Mouse (Mus musculus) heart, postnatal 36 days (tissue): ENCODE results near the gene Daam2. TPM values are rescaled to one million over a fixed set of nuclear protein-coding genes. Genes with fewer than 3 reads are reported as not detected.
"Not testable (repeated sequence)": the region's sequence is repeated elsewhere in the genome, so short reads cannot be mapped to it uniquely, and the experiment has no call there.

Experiments used
- DNase-seq, 2 experiments: peaks; one replicate each; pipeline ENCODE4 v3.0.0; 2021 to 2022
- intact Hi-C: fragments of 180-260 bp; cut with DNase I; formaldehyde crosslinking; loops from one replicate; pipeline ENCODE4 v1.15.1; 2025
- total RNA-seq, 2 experiments: library from RNA; stranded (reverse); gene quantifications; 2 replicates each; pipeline ENCODE4 v1.2.3; 2021

Gene Daam2
- total RNA-seq, 2 experiments from 2014 or later, result 7.6 to 7.8 TPM

- no peak for DNase-seq
- intact Hi-C loops, result no loop called here
Measured at GRCm38 (mm10) chr17:49498169-49498568, 66.0 kb downstream of the Daam2 start.

- no peak for DNase-seq
- intact Hi-C loops, result no loop called here
Measured at GRCm38 (mm10) chr17:49493276-49493675, 70.9 kb downstream of the Daam2 start.

DNA sequence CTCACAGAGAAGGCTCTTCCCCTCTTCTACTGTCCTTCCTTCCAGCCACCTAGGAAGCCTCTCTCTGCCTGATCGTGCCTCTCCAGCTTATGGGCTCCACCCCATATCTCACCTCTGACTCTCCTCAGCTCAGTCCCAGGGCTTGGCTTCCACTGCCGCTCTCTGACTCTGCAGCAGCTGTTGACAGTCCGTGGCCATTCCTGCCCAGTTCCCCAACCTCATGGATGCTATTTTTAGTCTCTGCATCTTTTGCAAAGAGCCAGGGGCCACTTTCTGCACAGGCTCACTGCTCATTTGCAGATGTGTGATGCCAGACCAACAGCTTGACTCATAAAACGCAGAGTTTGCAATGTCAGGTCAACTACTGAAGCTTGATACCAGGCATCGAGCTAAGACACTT is 75.0 kb downstream of the Daam2 start:
- intact Hi-C loops, result no loop called here
- peak; percentile 25 to 41 for DNase-seq

DNA sequence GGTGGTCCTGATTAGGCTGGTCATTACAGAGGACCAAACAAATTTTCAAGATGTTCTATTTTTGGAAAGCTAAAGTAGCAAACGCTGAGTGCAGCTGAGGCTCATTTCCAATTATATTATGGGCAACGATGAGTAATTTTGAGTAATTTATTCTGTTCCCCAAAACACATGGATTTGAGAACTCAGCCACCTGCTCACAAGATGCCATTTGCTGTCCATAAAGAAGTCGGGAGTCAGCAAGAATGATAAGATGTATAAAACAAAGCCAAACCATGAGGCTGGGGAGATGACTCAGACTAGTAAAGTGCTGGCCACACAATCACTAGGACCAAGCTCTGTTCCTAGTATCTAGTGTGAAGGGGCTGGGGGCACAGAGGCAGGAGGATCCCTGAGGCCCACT is 79.7 kb downstream of the Daam2 start:
- no peak for DNase-seq
- intact Hi-C loops, result no loop called here

DNA sequence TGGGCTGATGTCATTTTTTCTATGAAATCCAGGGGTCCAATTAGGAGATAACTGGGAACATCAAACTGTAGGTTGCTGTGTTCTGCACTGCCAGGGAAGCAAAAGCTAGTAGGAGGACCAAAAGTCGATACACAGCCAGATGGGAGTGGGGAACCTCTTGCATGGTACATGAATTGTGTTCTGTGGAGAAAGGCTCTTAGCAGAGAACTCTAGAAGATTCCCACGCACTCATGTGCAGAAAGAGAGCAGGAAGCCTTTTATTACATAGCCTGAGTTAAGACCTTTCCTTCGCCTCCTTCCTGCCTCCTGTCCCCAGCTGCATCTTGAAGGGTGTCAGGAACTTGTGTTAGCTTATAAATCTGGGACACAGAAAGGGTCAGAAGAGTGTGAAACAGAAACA is 82.3 kb downstream of the Daam2 start:
- no peak for DNase-seq
- intact Hi-C loops, result no loop called here

- intact Hi-C loops, result no loop called here
- no peak for DNase-seq
Measured at GRCm38 (mm10) chr17:49477370-49477769, 86.8 kb downstream of the Daam2 start.

DNA sequence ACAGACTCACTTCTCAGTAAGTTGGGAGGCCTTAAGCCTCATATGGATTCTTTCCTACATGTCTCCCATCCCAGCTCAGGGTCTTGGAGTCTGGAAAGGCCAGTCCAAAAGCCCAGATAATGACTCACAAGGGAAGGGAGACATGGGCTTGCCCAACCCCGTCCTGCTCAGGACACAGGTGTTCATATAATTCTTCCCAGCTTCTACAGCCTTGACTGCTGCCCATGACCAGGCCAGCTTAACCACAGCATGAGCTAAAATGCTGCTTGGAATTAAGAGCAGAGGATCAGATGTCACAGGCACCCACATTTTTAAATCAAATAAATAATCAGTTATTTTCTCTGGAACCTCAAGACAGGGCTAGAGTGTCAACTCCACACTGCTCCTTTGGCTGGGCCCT is 89.0 kb downstream of the Daam2 start:
- intact Hi-C loops, result no loop called here
- DNase-seq, result no peak

DNA sequence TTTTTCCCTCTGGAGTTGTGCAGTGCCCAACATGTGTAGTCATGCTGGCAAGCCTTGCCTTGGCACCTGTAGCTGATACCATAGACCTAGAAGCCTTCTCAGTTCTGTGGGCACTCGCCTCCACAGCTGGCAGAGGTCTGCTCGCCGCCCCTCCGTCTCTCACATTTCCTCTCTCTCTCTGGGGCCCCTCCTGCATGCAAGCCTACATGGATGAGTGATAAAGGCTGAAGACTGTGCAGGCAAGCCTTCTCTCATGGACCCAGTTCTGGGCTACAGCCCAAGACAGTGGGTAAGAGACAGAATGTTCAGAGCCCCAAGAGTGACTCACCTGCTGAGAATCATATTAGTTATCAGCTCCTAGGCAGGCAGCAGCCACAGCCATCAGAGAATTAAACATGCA is 90.1 kb downstream of the Daam2 start:
- DNase-seq, result no peak
- intact Hi-C loops, result no loop called here

- intact Hi-C loops, result no loop called here
- peak in 1 of 2 experiments; percentile 22 for DNase-seq
Measured at GRCm38 (mm10) chr17:49472626-49473025, 91.5 kb downstream of the Daam2 start.

DNA sequence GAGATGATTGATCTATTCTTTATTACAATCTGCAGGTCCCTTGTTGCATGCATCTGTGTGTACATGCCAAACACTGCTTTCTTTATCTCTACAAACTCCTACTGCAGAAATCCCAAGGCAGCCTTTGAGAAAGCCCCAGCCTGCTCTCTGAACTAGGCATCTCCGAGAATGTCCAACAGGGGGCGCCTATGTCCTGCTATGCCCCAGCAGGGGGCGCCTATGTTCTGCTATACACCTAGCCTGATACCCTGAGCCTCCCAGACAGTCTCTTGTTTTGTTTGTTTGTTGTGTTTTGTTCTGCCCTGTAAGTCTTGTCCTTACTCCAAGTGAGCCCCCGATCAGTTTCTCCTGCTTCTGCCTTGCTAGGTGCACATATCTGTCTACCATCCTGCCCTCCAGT is 95.9 kb downstream of the Daam2 start:
- intact Hi-C loops, result loop anchor here (1.0 to 5.0 kb wide), 4 partner anchors 61 to 430 kb away; partner anchors contain the start of gene Kif6

GRCm38 (mm10) chr17:49464884-49465283 is 99.3 kb downstream of the Daam2 start:
- intact Hi-C loops, result loop anchor here (5.0 kb wide), 1 partner anchor 152 kb away; the partner anchor contains the start of gene Kif6
- DNase-seq, result no peak

More for the DNA sequence above, 95.9 kb downstream of the Daam2 start:
- peak; percentile 83 to 88 for DNase-seq

DNA sequence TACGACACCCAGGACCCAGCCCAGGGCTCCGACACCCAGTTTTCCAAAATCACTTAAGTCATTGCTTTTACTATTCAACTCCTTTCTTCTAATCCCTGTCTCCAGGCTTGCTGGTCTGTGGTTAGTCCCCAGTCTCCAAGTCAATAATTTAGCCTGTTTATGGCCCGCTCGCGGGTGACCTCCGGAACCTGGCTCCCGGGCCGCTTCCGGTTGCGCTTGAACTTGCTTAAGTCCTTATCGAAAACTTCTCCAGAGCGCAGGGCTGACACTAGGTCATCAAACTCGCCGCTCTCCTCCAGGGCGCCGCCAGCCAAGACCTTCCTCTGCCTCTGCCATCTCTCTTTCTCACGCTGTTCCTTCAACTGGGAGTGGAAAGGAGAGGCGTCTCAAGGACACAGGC is 105.8 kb downstream of the Daam2 start:
- intact Hi-C loops, result no loop called here
- no peak for DNase-seq

DNA sequence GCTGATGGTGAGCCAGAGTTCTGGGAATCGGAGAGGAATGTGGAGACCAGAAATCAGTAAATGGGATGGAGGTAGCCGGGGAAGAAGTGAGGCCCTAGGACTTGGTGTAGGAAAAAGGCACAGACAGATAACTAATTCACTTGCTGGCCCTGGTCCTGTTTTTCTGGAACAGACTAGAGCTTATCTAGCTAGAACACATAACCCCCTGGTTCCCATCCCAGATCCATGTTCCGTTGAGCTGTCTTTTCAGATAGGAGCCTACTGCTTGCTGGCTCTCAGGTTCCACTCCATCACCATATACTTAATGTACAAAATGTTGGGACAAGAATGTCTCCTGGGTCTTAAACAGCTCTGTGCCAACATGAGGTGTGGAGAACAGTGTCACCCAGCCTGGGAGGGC is 106.3 kb downstream of the Daam2 start:
- intact Hi-C loops, result no loop called here
- peak in 1 of 2 experiments; percentile 1 for DNase-seq

DNA sequence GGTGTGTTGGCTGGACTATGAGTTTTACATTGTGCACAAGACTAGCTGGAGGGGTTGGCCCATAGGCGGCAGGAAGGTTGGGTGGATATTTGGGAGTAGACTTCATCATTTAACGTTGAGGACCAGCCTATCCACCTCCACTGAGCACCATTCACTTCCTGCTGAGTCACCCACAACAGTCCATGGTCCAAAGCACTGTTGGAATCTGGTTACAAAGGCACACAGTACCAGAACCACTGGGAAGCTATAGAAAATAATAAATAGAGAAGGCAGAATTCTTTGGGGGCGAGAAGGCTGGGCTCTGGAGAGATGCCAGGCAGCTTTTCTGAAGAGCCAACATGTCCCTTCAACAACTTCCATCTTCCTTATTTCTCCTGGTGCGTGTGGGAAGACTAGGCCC is 107.8 kb downstream of the Daam2 start:
- no peak for DNase-seq
- intact Hi-C loops, result no loop called here

DNA sequence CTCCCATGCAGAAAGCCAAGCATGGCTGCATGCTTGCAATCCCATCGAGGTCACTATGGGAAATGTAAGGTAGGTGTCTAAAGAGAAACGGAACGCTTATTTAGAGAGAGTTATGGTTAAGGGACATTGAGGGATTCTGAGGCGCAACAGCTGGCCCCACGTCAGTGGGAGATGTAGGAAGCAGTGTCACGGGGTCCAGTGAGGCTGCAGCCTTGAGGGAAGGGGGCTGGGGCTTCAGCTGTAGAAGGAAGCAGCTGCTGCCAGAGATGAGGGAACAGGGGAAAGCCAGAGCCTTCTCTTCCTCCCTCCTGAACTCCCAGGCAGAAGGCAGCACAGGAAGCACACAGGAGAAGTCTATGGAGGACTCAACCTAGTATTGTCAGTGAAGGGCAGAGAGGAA is 113.2 kb downstream of the Daam2 start:
- DNase-seq, result no peak
- intact Hi-C loops, result no loop called here

DNA sequence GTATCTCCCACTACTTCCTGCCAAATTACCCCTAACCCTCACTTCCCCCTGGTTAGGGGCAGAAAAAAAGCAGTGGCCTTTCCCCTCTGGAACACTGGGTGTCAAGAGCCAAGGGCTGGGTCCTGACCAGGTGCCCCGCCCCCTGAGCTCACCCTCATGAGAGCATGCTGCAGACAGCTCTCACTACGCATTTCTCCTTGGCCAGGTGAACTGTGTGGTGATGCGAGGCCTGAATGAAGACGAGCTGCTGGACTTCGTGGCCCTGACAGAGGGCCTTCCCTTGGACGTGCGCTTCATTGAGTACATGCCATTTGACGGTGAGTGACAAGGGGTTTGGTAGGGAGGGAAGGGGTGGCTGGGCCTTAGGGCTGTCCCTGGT is 114.9 kb downstream of the Daam2 start:
- intact Hi-C loops, result loop anchor here (1.0 kb wide), 1 partner anchor 11 kb away; no protein-coding TSS in a partner anchor
- DNase-seq, result no peak

GRCm38 (mm10) chr17:49448570-49449229 is 115.4 kb downstream of the Daam2 start:
- no peak for DNase-seq
- intact Hi-C loops, result loop anchor here (1.0 kb wide), 1 partner anchor 10 kb away; no protein-coding TSS in a partner anchor

DNA sequence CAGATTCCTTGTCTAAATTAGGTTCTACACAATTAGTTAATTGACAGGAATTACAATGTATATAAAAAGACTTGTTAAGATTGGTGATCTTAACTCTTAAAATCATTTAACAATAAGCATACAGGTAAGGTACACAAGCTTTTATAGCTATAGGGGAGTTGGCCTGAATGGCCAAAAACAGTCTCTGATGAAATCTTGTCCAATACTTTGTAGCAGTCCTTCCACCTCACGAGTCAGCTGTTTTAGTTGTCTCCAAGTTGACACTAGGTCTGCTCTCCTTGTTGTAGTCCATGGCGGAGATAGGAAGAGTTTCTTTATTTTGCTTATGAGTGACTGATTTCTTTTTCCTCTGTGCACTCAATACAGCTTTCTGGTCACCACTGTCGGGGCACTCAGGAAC is 121.3 kb downstream of the Daam2 start:
- intact Hi-C loops, DNase-seq: not testable (repeated sequence)

DNA sequence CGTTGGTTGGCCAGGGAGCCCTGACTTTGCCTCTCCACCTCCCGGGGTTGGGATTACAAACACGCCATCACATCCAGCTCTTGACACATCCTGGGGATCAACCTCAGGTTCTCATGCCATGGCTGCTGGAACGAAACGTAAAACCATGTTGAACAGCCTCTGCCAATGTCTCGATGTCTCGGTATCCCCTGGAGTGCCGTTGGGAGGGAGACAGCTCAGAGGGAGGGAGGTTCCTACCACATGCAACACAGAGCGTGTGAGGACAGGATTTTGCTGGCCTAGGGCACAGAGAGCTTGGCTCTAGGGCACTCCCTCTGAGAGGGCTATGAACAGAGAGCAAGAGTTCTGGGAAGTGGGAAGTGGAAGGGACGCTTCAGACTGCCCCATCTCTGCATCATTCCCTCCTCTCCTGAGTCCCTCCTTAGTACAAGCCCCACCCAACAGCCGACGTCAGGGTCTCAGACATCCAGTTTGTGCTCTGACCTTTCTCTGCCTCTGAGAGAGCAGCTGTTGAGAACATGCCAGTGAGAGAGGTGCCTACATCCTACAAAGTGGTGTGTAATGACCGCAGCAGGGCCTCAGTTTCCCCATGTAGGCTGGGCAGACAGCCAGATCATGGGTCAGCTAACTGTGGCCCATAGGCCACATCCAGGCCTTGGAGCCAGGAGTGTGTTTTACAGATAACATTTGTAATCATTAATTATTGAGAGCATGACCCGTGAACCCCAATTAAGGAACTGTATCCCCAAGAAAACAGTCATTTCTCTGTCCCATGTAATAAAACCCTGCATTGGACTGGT is 123.6 kb downstream of the Daam2 start:
- DNase-seq, result no peak
- intact Hi-C loops, result no loop called here

DNA sequence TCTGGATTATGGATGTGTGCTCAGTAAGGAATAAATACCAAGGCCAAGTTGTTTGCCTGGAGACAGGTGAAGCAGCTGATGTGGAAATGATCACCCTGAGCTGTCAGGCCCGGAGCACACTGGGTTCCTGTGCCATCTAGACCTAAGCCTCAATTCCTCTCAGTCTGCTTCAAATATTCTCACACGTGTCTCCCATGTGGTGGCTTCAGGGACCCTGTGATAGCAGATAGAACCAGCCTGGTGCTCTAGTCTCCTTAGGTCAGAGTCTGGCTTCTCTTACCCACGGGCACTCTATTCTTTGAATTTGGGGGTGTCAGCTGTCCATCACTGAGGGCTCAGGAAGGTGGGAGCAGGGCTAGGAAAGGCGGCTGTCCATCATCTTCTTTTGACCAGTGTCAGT is 124.4 kb downstream of the Daam2 start:
- intact Hi-C loops, result no loop called here
- DNase-seq, result no peak

GRCm38 (mm10) chr17:49438822-49439574 is 125.1 kb downstream of the Daam2 start:
- intact Hi-C loops, result loop anchor here (1.0 kb wide), 1 partner anchor 10 kb away; no protein-coding TSS in a partner anchor

More at GRCm38 (mm10) chr17:49438822-49439574, 125.1 kb downstream of the Daam2 start:
- DNase-seq, result no peak
